Mouse (Mus musculus): ENCODE measurements around the gene Mybpc2. TPM values are rescaled to one million over a fixed set of nuclear protein-coding genes. Genes with fewer than 3 reads are reported as not detected.

Mybpc2 gene
- polyA plus RNA-seq (2016; fragmentation: Nextera tagmentation; extraction: Ambion mirVana): 0.10 and 0.12 TPM in 2 replicates

DNA sequence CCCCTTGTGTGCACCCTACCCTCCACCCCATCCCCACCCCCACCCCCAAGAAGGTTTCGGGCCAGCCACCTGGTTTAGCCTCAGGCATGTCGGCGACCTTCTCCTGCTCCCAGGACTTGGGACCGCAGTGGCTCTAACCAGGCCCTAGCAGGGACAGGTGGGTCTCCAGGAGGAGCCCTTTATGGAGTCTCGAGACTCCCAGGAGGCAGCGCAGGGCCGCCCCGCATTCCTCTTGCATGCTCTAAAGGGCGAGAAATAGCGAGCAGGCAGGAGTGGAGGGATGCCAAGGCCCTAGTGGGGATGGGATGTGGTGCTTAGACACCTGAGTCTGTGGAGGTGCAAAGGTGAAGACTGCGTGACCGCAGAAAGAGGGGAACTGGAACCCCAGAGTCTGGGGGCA, at the start of gene Mybpc2:
TSS of gene Mybpc2 (minus strand) at position 155 of the 400 bp plus-strand sequence.
- Histone ChIP-seq H3K4me1 (replicated peaks) (peaks cover 40% of the 10 kb centered on the region), H3K27ac (peak within 1 kb of the TSS; percentile 64; the same call in 1 of the 2 replicates), H3K4me3 (peak within 1 kb of the TSS; percentile 9; the same call in 1 of the 2 replicates), H3K36me3 (no peaks in the 10 kb centered on the region), H3K9me3 (peaks cover 2% of the 10 kb centered on the region; the same call in 1 of the 2 replicates), H3K27me3 (ENCODE audit: insufficient read depth, poor library complexity, severe bottlenecking) (peaks cover 90% of the 10 kb centered on the region)
- DNase-seq (ENCODE audit: low spot score): no peak
- 32% methylated on average over 12 of the region's 12 CpGs for WGBS

DNA sequence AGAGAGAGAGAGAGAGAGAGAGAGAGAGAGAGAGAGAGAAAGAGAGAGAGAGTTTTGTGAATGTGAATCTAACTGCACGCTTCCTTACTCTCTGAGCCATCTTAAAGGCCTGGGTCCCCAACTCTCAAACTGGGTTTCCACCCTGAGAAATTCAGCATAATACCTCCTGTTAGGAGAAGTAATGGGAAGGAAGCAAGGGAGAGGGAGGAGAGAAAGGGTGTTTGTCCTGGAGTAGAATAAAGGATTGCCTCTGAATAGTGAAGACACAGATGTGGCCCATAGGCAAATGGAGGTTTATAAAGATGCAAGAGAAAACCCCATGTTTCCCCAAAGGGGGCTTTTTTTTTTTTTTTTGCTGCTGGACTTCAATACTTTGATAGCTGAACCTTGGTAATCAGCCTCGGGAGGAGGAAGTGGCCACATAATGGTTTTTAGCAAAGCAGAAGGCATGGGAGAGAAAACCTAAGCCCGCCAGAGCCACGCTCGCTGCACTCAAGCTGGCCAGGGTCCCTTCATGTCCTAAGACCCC, 48.6 kb upstream of the Mybpc2 start:
- no peaks in the 10 kb centered on the region for H3K36me3 ChIP-seq
- H3K9me3 ChIP-seq: no peaks in the 10 kb centered on the region
- WGBS: 78% methylated on average over 5 of the region's 5 CpGs
- no peak overlapping the region for H3K4me3 ChIP-seq
- no peaks in the 10 kb centered on the region for H3K27me3 ChIP-seq (ENCODE audit: insufficient read depth, poor library complexity, severe bottlenecking)
- DNase-seq (ENCODE audit: low spot score): no peak
- H3K27ac ChIP-seq: no peak overlapping the region
- peaks cover 15% of the 10 kb centered on the region for H3K4me1 ChIP-seq (replicated peaks)

DNA sequence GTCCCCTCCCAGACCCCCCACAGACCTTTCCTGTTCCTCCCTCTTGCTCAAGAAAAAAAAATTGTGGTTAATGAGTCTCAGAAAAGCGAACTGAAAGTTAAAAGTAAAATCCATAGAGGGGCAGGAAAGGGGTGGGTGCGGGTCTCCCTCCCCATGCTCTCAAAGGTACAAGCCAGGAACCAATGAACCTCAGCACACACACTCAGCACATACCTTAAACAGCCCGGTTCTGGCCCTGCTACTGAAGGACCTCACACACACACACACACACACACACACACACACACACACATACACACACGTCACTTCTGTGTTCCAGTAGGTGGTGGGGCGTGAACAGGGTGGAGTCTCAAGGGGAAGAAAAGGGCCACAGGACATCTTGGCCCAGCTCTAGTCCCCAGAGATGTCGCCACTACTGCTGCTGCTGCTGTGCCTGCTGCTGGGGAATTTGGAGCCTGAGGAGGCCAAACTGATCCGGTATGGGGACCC, 47.8 kb upstream of the Mybpc2 start, which contains the start of gene Napsa:
TSS of gene Napsa (plus strand) at position 168 of the 489 bp plus-strand sequence.
- 33% methylated on average over 7 of the region's 7 CpGs for WGBS
- H3K27me3 ChIP-seq (ENCODE audit: insufficient read depth, poor library complexity, severe bottlenecking): no peaks in the 10 kb centered on the region
- peaks cover 15% of the 10 kb centered on the region for H3K4me1 ChIP-seq (replicated peaks)
- H3K4me3 ChIP-seq: no peak within 1 kb of the TSS
- no peak for DNase-seq (ENCODE audit: low spot score)
- H3K9me3 ChIP-seq: no peaks in the 10 kb centered on the region
- no peaks in the 10 kb centered on the region for H3K36me3 ChIP-seq
- 0 out of 2 replicates have a peak within 1 kb of the TSS, but pooled peaks have one; percentile 12 for H3K27ac ChIP-seq

DNA sequence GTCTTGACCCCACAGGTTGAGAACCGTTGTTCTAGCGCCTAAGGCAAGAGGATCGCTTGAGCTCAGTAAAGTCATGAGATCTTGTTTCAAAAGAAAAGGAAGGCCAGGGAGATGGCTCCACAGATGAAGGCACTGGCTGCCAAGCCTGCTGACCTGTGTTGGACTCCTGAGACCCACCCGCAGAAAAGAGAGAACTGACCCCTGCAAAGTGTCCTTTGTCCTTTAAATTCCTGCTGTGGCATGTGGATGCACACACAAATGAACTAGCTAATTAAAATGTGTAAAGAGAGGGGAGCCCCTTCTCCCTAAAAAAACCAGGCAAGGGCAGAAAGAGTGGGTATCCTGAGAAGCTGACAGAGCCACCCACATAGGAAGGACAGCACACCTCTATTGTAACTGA, 47.4 kb upstream of the Mybpc2 start:
- 24% methylated on average over 4 of the region's 4 CpGs for WGBS
- Histone ChIP-seq H3K36me3 (no peaks in the 10 kb centered on the region), H3K9me3 (no peaks in the 10 kb centered on the region), H3K27ac (0 out of 2 replicates have a peak overlapping the region, but pooled peaks have one; percentile 12), H3K4me1 (replicated peaks) (peaks cover 15% of the 10 kb centered on the region), H3K27me3 (ENCODE audit: insufficient read depth, poor library complexity, severe bottlenecking) (no peaks in the 10 kb centered on the region), H3K4me3 (no peak overlapping the region)
- no peak for DNase-seq (ENCODE audit: low spot score)

DNA sequence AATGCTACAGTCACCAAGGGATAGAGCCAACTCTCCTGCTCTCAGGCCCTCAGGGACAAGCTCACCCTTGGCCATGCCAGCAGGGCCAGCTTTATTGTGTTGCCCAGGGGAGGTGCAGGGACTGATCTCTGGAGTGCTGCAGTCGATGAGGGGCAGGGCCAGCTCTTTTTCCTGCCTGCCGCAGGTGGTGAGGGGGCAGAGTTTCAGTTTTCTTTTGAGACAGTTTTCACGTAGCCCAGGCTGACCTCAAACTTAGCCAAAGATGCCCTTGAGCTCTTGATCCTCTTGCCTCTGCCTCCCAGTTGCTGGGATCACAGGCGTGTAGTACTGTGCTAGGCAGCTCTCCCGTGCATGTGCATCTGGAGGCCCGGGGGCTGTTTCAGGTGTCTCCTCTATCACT, 46.5 kb upstream of the Mybpc2 start:
- no peaks in the 10 kb centered on the region for H3K27me3 ChIP-seq (ENCODE audit: insufficient read depth, poor library complexity, severe bottlenecking)
- peaks cover 15% of the 10 kb centered on the region for H3K4me1 ChIP-seq (replicated peaks)
- H3K27ac ChIP-seq: no peak overlapping the region
- no peaks in the 10 kb centered on the region for H3K9me3 ChIP-seq
- DNase-seq (ENCODE audit: low spot score): no peak
- no peaks in the 10 kb centered on the region for H3K36me3 ChIP-seq
- whole genome bisulfite sequencing: 86% methylated on average over 6 of the region's 6 CpGs
- H3K4me3 ChIP-seq: no peak overlapping the region

DNA sequence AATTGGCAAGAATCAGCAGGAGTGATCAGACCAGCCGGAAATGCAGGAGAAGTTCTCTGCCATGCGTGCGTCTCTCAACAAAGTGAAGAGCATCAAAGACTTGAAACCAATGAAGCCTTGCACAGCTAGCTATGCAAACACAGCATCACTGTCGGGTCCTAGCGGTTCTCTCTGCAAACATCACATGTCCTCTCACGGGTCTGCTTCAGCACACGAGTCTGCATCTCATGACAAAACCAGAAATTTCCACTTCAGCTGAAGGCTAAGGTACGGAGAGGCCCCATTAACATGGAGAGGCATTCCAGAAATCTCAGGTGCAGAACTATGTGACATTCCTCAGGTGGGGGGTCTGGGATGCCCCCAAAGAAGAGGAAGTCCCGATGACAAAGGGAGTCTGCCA, 44.3 kb upstream of the Mybpc2 start:
- H3K9me3 ChIP-seq: no peaks in the 10 kb centered on the region
- H3K4me1 ChIP-seq (replicated peaks): peaks cover 15% of the 10 kb centered on the region
- no peak overlapping the region for H3K27ac ChIP-seq
- no peaks in the 10 kb centered on the region for H3K36me3 ChIP-seq
- no peak overlapping the region for H3K4me3 ChIP-seq
- WGBS: 82% methylated on average over 9 of the region's 9 CpGs
- DNase-seq (ENCODE audit: low spot score): no peak
- no peaks in the 10 kb centered on the region; the same call in 1 of the 2 replicates for H3K27me3 ChIP-seq (ENCODE audit: insufficient read depth, poor library complexity, severe bottlenecking)

DNA sequence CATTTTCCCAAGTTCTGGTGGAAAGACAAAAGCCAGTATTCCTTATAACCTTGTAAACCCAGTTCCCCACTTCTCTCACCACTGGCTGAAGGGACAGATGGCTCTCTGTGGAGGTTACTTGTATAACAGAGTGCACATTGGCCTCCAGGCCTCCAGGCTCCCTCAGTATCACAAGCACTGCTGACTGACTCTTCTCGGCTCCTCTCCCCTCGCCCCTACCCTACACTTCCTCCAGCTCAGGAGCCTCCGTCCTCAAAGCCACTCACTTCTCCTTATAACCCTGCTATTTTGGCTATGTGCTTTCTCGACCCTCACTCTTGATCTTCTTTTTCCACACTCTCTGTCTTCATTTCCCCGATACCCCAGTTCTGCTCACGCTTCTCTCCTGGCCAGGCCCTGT, 41.0 kb upstream of the Mybpc2 start:
- Histone ChIP-seq H3K36me3 (no peaks in the 10 kb centered on the region), H3K4me1 (replicated peaks) (no peaks in the 10 kb centered on the region), H3K27ac (no peak overlapping the region), H3K27me3 (ENCODE audit: insufficient read depth, poor library complexity, severe bottlenecking) (no peaks in the 10 kb centered on the region; the same call in 1 of the 2 replicates), H3K4me3 (no peak overlapping the region), H3K9me3 (no peaks in the 10 kb centered on the region)
- DNase-seq (ENCODE audit: low spot score): no peak
- 75% methylated on average over 6 of the region's 6 CpGs for WGBS

DNA sequence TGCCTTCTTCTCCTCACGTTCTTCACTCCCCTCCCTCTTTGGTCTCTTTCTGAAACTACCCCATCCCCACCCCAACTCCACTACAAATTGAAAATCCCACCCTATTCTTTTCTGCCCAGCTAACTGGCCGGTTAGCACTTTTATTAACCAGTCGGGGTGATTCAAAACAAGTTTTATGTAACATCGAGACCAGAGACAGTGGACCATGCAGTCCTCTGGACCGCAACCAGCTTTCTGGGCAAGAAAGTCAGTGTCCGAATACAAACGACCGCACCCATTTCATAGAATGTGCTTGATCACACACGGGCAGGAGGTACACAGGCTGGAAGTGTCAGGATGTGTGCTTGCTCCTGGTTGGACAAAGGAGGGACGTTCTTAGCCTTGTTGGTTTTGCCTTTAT, 40.0 kb upstream of the Mybpc2 start:
- H3K4me1 ChIP-seq (replicated peaks): no peaks in the 10 kb centered on the region
- no peak overlapping the region for H3K4me3 ChIP-seq
- no peaks in the 10 kb centered on the region for H3K9me3 ChIP-seq
- DNase-seq (ENCODE audit: low spot score): no peak
- no peaks in the 10 kb centered on the region; the same call in 1 of the 2 replicates for H3K27me3 ChIP-seq (ENCODE audit: insufficient read depth, poor library complexity, severe bottlenecking)
- 85% methylated on average over 10 of the region's 10 CpGs for WGBS
- H3K27ac ChIP-seq: no peak overlapping the region
- H3K36me3 ChIP-seq: no peaks in the 10 kb centered on the region

DNA sequence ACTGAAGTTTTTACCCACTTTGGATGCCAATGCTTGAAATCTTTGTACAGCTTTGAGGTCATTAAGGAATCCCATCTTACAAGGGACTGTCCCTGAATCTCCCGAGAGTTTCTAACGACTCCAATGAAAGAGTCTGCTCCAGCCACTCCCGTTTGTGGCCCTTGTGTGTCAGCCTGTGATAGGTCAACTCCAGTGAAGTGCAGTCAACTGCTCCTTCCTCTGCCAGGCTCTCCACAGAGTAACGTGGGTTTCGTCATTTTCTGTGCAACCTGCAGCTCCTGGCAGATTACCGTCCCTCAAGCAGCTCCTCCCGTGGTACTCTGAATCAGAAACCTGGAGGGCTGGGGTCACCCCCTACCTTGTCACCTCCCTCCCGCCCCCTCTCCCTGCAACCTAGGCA, 38.8 kb upstream of the Mybpc2 start:
- 53% methylated on average over 8 of the region's 8 CpGs for WGBS
- Histone ChIP-seq H3K4me1 (replicated peaks) (no peaks in the 10 kb centered on the region), H3K27me3 (ENCODE audit: insufficient read depth, poor library complexity, severe bottlenecking) (no peaks in the 10 kb centered on the region; the same call in 1 of the 2 replicates), H3K36me3 (no peaks in the 10 kb centered on the region), H3K9me3 (no peaks in the 10 kb centered on the region), H3K27ac (no peak overlapping the region), H3K4me3 (no peak overlapping the region)
- no peak for DNase-seq (ENCODE audit: low spot score)

DNA sequence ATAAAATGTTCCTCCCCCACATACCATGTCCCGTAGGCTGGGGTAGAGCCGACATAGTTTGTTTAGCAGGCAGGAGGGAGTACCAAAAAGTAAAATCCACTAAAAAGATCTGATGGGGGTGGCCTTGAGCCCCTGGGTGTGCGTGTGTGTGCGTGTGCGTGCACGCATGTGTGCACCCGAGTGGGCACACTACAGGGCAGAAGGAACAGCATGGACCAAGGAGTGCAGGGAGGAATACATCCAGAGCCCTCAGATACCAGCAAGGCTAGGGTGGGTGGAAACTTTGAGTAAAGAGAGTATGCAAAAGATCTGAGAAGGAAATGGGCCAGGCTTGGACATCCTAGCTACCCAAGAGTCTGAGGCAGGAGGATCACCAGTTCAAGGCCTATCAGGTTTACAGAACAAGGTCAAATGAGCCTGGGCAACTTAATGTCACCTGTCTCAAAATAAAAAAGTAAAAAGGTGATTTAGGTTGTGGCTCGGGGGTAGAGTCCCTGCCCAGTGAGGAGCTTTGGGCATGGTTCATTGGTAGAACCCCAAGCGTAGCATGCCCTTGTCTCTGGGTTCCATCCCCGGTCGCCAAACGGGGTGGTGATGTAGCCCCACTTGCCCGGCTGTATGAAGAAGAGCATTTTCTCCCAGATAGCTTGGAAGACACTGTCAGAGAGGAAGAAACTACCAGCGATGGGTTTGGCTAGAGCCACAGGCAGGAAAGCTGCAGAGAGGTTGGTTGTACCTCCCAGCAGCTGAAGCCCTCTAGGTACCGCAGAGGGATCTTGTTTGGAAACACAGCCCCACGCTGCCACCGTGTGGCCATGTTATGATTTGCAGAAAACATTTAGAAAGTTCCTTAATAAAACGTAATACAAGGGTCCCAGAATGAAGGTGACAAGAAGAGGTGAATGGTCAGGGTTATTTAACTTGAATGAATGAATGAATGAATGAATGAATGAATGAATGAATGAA, 36.3 kb upstream of the Mybpc2 start:
- no peaks in the 10 kb centered on the region for H3K4me1 ChIP-seq (replicated peaks)
- H3K9me3 ChIP-seq: no peaks in the 10 kb centered on the region
- no peak overlapping the region for H3K27ac ChIP-seq
- peak; percentile 80 for DNase-seq (ENCODE audit: low spot score)
- WGBS: 54% methylated on average over 18 of the region's 18 CpGs
- no peak overlapping the region for H3K4me3 ChIP-seq
- no peaks in the 10 kb centered on the region for H3K36me3 ChIP-seq
- no peaks in the 10 kb centered on the region; the same call in 1 of the 2 replicates for H3K27me3 ChIP-seq (ENCODE audit: insufficient read depth, poor library complexity, severe bottlenecking)

DNA sequence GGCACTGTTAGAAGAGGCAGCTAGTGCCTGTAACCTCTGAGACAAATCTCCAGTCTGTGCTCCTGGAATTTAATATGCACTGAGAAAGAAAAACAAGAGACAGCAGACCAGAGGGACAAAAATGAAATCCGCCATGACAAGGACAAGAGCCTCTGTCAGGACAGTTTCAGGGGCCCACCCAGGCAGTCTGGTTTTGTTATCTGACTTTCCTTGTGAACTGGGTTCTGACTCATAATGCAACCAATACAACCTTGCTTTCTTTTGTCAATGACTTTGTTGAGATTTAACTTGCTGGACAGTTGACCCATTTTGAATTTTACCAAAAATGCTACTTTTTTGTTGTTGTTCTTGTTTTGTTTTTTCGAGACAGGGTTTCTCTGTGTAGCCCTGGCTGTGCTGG, 33.2 kb upstream of the Mybpc2 start:
- no peaks in the 10 kb centered on the region for H3K36me3 ChIP-seq
- no peaks in the 10 kb centered on the region for H3K27me3 ChIP-seq (ENCODE audit: insufficient read depth, poor library complexity, severe bottlenecking)
- no peak overlapping the region for H3K27ac ChIP-seq
- no peaks in the 10 kb centered on the region for H3K9me3 ChIP-seq
- peaks cover 9% of the 10 kb centered on the region for H3K4me1 ChIP-seq (replicated peaks)
- no peak overlapping the region for H3K4me3 ChIP-seq
- 73% methylated on average over 2 of the region's 2 CpGs for WGBS
- no peak for DNase-seq (ENCODE audit: low spot score)

DNA sequence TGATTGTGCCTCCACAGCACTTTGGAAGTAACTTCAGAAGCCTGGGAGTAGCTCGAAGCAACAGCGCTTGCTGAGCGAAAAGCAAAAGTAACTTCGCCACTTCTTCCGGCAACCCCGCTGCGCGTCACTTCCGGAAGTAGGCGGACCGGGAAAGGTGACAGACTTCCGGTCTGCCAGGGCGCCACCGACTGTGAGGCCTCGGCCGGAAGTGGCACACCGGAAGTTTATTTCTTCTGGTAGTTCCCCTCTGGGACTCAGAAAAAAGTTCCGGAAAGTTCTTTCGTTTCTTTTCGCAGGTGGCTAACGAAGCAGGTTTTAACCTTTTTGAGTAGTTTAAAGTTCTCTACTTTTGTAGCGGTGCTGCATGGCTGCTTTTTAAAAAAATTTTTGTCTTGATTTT, 29.4 kb upstream of the Mybpc2 start, which contains the start of gene Nr1h2:
TSS of gene Nr1h2 (minus strand) at position 126 of the 400 bp plus-strand sequence.
- DNase-seq (ENCODE audit: low spot score): peak; percentile 96
- Histone ChIP-seq H3K4me1 (replicated peaks) (peaks cover 15% of the 10 kb centered on the region), H3K27ac (peak within 1 kb of the TSS; percentile 92), H3K27me3 (ENCODE audit: insufficient read depth, poor library complexity, severe bottlenecking) (0 out of 2 replicates have a peak, but pooled peaks cover 3% of the 10 kb centered on the region), H3K9me3 (no peaks in the 10 kb centered on the region), H3K36me3 (peaks cover 33% of the 10 kb centered on the region), H3K4me3 (peak within 1 kb of the TSS; percentile 92)
- under 1% methylated on average over 22 of the region's 22 CpGs for WGBS
